ENCODE assay signal across 20 mouse cellular contexts in the genomic region with DNA sequence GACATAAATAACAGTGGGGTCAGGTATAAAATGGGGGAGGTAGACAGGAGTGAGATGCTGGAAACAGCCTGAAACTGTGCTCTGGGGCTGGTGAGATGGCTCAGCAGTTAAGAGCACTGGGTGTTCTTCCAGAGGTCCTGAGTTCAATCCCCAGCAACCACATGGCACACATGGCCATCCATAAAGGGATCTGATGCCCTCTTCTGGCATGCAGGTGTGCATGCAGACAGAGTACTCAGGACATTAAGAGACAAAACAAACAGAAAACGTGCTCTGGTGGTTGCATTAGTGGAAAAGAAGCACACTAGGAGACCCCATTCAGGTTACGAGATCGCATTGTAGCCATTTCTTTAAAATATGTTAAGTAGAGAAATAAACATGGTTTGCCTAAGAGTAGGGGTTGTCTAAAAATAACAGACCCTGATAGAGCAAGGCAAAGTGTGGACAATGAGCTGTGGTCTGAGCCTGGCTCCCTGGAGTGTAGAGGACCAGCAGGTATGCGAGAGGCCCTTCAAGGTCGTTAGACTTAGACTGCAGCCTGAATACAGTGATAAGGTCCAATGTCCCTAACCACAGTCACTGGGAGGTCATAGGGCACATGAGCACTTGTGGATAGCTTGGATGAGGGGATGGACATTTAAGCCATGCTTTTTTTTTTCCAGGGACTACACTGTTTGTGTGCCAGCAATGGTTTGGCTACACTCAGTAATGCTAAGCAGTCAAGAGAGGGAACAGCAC.
DNase-seq lines count a peak whose midpoint lies in the region; ATAC-seq and TF ChIP-seq lines count a peak whose summit lies in the region.
"Had no signal": no experiment of that assay in that cellular context is flagged by ENCODE, and none has a peak within 500 bp of the region (broad histone marks: within the 10 kb centered on the region; RNA-seq: fewer than 3 reads in every experiment).

No protein-coding gene starts in this region.

- intact Hi-C loops in gastrocnemius, postnatal 14 days (cut with DNase I; ENCODE audit: low total_unique reads) = no loop called here

- WGBS in lung, postnatal 0 days = 60% methylated on average over 5 of the region's 5 CpGs

- no peaks in the 10 kb centered on the region for H3K27me3 ChIP-seq in lung, postnatal 0 days (replicated peaks; ENCODE audit: insufficient read depth, low read length)
- H3K27me3 ChIP-seq: heart, embryonic 15.5 days; limb, embryonic 15.5 days; midbrain, embryonic 12.5 days; neural tube, embryonic 12.5 days had no signal

- H3K4me1 ChIP-seq in lung, postnatal 0 days (ENCODE audit: insufficient read depth, low read depth, low read length) = no peaks in the 10 kb centered on the region
- H3K4me1 ChIP-seq: heart, embryonic 15.5 days; hindbrain, embryonic 10.5 days; midbrain, embryonic 12.5 days; neural tube, embryonic 12.5 days had no signal

- H3K9me3 ChIP-seq in lung, postnatal 0 days (ENCODE audit: low read length) = no peaks in the 10 kb centered on the region
- H3K9me3 ChIP-seq: heart, embryonic 15.5 days; hindbrain, embryonic 10.5 days; limb, embryonic 15.5 days; midbrain, embryonic 12.5 days; neural tube, embryonic 12.5 days had no signal

- H3K9ac ChIP-seq in lung, postnatal 0 days (replicated peaks; ENCODE audit: low read depth) = no peak overlapping the region
- H3K9ac ChIP-seq: heart, embryonic 15.5 days; limb, embryonic 15.5 days; midbrain, embryonic 12.5 days; neural tube, embryonic 12.5 days had no signal

- no peak overlapping the region for H3K4me3 ChIP-seq in layer of hippocampus, adult 2 months
- no peak overlapping the region for H3K4me3 ChIP-seq in lung, postnatal 0 days (ENCODE audit: low read depth, low read length)
- H3K4me3 ChIP-seq: heart, embryonic 15.5 days; hindbrain, embryonic 10.5 days; limb, embryonic 15.5 days; midbrain, embryonic 12.5 days; neural tube, embryonic 12.5 days had no signal

- 0 out of 2 replicates have a peak, but pooled peaks have one; percentile 10 for ATAC-seq in lung, postnatal 0 days

- H3K36me3 ChIP-seq in lung, postnatal 0 days (ENCODE audit: insufficient read depth, low read length) = no peaks in the 10 kb centered on the region
- H3K36me3 ChIP-seq: heart, embryonic 15.5 days; hindbrain, embryonic 10.5 days; midbrain, embryonic 12.5 days; neural tube, embryonic 12.5 days had no signal

- TF ChIP-seq EP300 in lung, postnatal 0 days (IDR thresholded peaks at IDR 0.05) = no peak

- no peak overlapping the region for H3K4me2 ChIP-seq in lung, postnatal 0 days (replicated peaks; ENCODE audit: low read depth, low read length)
- H3K4me2 ChIP-seq: heart, embryonic 15.5 days; limb, embryonic 15.5 days; midbrain, embryonic 12.5 days; neural tube, embryonic 12.5 days had no signal

- TF ChIP-seq CTCF in layer of hippocampus, adult 2 months (conservative IDR thresholded peaks at IDR 0.05) = peak; percentile 61
- peak; percentile 52 for TF ChIP-seq CTCF in lung, postnatal 0 days (IDR thresholded peaks at IDR 0.05)

- H3K27ac ChIP-seq in layer of hippocampus, adult 2 months = no peak overlapping the region
- H3K27ac ChIP-seq in lung, postnatal 0 days (ENCODE audit: low read length) = no peak overlapping the region
- H3K27ac ChIP-seq: heart, embryonic 15.5 days; hindbrain, embryonic 10.5 days; limb, embryonic 15.5 days; macrophage; midbrain, embryonic 12.5 days; neural tube, embryonic 12.5 days had no signal

- DNase-seq in heart, adult 11 months = peak; percentile 82
- DNase-seq in heart, adult 18-20 months = no peak
- DNase-seq in layer of hippocampus, adult 2 months (ENCODE audit: low spot score in 2 of 2) = no peak
- DNase-seq in layer of hippocampus, adult 9-11 months = no peak
- DNase-seq in lung, postnatal 0 days (ENCODE audit: low spot score) = no peak
- DNase-seq in lung, adult 18-20 months = no peak
- DNase-seq in adipocyte (ENCODE audit: low spot score) = peak; percentile 30
- no peak for DNase-seq in gastrocnemius, postnatal 14 days
- DNase-seq: adrenal gland, postnatal 10 days; cerebellum, adult 9-11 months; embryo, embryonic 11 days; kidney, adult 9 months; right cerebral cortex, adult 18-20 months; thymus, postnatal 14 days had no signal

Comparison
In these comparisons a context has a peak if more than half of its experiments do, and no peak if none do; other contexts are left out.
1. DNase-seq: peak in heart, adult 11 months (single experiment) and adipocyte (single experiment); none in heart, adult 18-20 months (0 of 2), layer of hippocampus, adult 2 months (0 of 2), layer of hippocampus, adult 9-11 months (single experiment), lung, postnatal 0 days (single experiment), lung, adult 18-20 months (0 of 2) and gastrocnemius, postnatal 14 days (single experiment).